Mouse (Mus musculus) CH12.LX (cell line): ENCODE data around the gene 9330161L09Rik.

ENCODE experiments used
- CHD1 ChIP-seq: IDR thresholded peaks from 2 replicates; pipeline ENCODE4 v1.6.1; 2012; ENCODE audit warnings: low read depth, low read length, improper control_type of control experiment, inconsistent platforms
- CTCF ChIP-seq, 2 experiments: IDR thresholded peaks in 1 of 2; conservative IDR thresholded peaks in 1 of 2; 2 replicates each; pipeline ENCODE4 v1.5.1; 2011 to 2012; ENCODE audit warnings: low read depth in 2 of 2, low read length in 2 of 2, improper control_type of control experiment in 1 of 2, inconsistent platforms in 1 of 2, mild to moderate bottlenecking in 1 of 2, moderate library complexity in 1 of 2
- POLR2A ChIP-seq: IDR thresholded peaks from 2 replicates; pipeline ENCODE4 v1.6.1; 2011; ENCODE audit warnings: low read depth, mild to moderate bottlenecking, improper control_type of control experiment, low read length
- RCOR1 ChIP-seq: conservative IDR thresholded peaks from 2 replicates; pipeline ENCODE4 v1.6.1; 2012; ENCODE audit warnings: low read depth, mild to moderate bottlenecking, inconsistent platforms, low read length, improper control_type of control experiment
- ZC3H11A ChIP-seq: IDR thresholded peaks from 2 replicates; pipeline ENCODE4 v1.6.1; 2012; ENCODE audit warnings: low read depth, mild to moderate bottlenecking, inconsistent platforms, low read length, improper control_type of control experiment

GRCm38 (mm10) chr12:103404131-103404530 lies 3.5 kb downstream of the 9330161L09Rik start:
- no peak for TF ChIP-seq CTCF (conservative IDR thresholded peaks at IDR 0.05 in 1 of 2, IDR thresholded peaks at IDR 0.05 in 1 of 2; ENCODE audit: low read depth in 2 of 2, low read length in 2 of 2)
- TF ChIP-seq POLR2A, result 0 out of 2 replicates have a peak, but pooled peaks have one; percentile 5
- no peak for TF ChIP-seq ZC3H11A
- TF ChIP-seq CHD1, result no peak
- no peak for TF ChIP-seq RCOR1
